Mouse (Mus musculus): ENCODE results near the gene Zfp740. TPM values are rescaled to one million over a fixed set of nuclear protein-coding genes. Genes with fewer than 3 reads are reported as not detected.
"Not testable (repeated sequence)": the region's sequence is repeated elsewhere in the genome, so short reads cannot be mapped to it uniquely, and the experiment has no call there.

Zfp740 gene
- polyA plus RNA-seq, 1 experiment = 71.9 TPM

- no peaks in the 10 kb centered on the region for H3K27me3 ChIP-seq (ENCODE audit: control insufficient read depth, insufficient read depth, low read length)
- H3K4me3 ChIP-seq (ENCODE audit: control insufficient read depth, insufficient read depth, low read length) = no peak overlapping the region
- no peak for DNase-seq
- 88% methylated on average over 10 of the region's 10 CpGs for WGBS
- H3K27ac ChIP-seq (ENCODE audit: control insufficient read depth, insufficient read depth, low read length) = no peak overlapping the region
- TF ChIP-seq POLR2A (IDR thresholded peaks at IDR 0.05; ENCODE audit: control insufficient read depth, extremely low read depth, insufficient read depth, low read length, poor library complexity) (no peak), CTCF (IDR thresholded peaks at IDR 0.05; ENCODE audit: borderline replicate concordance, control insufficient read depth, extremely low read depth, insufficient read depth, low read length, poor library complexity) (no peak)
- peaks cover 9% of the 10 kb centered on the region for H3K4me1 ChIP-seq (replicated peaks; ENCODE audit: control insufficient read depth, insufficient read depth, low read length)
- H3K36me3 ChIP-seq (ENCODE audit: control insufficient read depth, insufficient read depth, low read length) = no peaks in the 10 kb centered on the region
Observed at GRCm38 (mm10) chr15:102222386-102222785, 19.3 kb downstream of the Zfp740 start.

- H3K27ac ChIP-seq (ENCODE audit: control insufficient read depth, insufficient read depth, low read length) = peak overlapping the region; percentile 67
- H3K27me3 ChIP-seq (ENCODE audit: control insufficient read depth, insufficient read depth, low read length) = no peaks in the 10 kb centered on the region
- peak overlapping the region; percentile 43 for H3K4me3 ChIP-seq (ENCODE audit: control insufficient read depth, insufficient read depth, low read length)
- H3K36me3 ChIP-seq (ENCODE audit: control insufficient read depth, insufficient read depth, low read length) = no peaks in the 10 kb centered on the region
- TF ChIP-seq POLR2A (IDR thresholded peaks at IDR 0.05; ENCODE audit: control insufficient read depth, extremely low read depth, insufficient read depth, low read length, poor library complexity) (0 out of 2 replicates have a peak, but pooled peaks have one; percentile 8), CTCF (IDR thresholded peaks at IDR 0.05; ENCODE audit: borderline replicate concordance, control insufficient read depth, extremely low read depth, insufficient read depth, low read length, poor library complexity) (peak; percentile 91)
- DNase-seq = peak; percentile 91
- 13% methylated on average over 42 of the region's 43 CpGs for WGBS
- H3K4me1 ChIP-seq (replicated peaks; ENCODE audit: control insufficient read depth, insufficient read depth, low read length) = peaks cover 9% of the 10 kb centered on the region
Observed at GRCm38 (mm10) chr15:102224186-102224991, 21.3 kb downstream of the Zfp740 start.

DNA sequence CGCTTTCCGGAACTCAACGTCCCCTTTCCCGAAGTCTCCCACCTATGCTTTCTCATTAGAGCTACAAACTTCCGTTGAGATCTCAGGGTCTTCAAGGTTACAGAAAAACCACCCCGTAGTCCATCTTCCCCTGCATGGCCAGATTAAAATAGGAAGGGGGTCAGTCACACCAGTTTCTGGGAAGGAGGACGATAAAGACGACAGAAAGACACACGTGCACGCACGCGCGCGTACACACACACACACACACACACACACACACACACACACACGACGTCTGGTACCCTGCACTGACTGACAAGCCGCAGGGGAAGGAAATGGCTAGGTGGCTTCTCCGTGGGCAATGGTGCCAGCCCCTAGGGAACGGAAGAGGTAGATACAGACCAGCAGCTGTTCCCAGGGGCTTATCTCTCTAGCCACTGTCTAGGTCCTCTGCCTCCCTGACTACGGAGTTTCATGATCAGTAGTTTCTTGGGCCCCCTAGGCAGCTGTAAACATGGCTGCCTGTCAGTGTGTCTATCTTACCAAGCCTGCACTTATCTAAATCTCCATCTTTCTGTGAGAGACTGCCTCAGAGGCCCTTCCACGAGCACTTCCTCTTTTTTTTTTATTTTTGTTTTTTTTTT, 22.1 kb downstream of the Zfp740 start:
- H3K4me3 ChIP-seq (ENCODE audit: control insufficient read depth, insufficient read depth, low read length) = peak overlapping the region; percentile 43
- H3K27me3 ChIP-seq (ENCODE audit: control insufficient read depth, insufficient read depth, low read length) = no peaks in the 10 kb centered on the region
- WGBS = under 1% methylated on average over 21 of the region's 21 CpGs
- TF ChIP-seq POLR2A (IDR thresholded peaks at IDR 0.05; ENCODE audit: control insufficient read depth, extremely low read depth, insufficient read depth, low read length, poor library complexity) (no peak), CTCF (IDR thresholded peaks at IDR 0.05; ENCODE audit: borderline replicate concordance, control insufficient read depth, extremely low read depth, insufficient read depth, low read length, poor library complexity) (no peak)
- no peaks in the 10 kb centered on the region for H3K36me3 ChIP-seq (ENCODE audit: control insufficient read depth, insufficient read depth, low read length)
- DNase-seq = peak; percentile 76
- peak overlapping the region; percentile 68 for H3K27ac ChIP-seq (ENCODE audit: control insufficient read depth, insufficient read depth, low read length)
- H3K4me1 ChIP-seq (replicated peaks; ENCODE audit: control insufficient read depth, insufficient read depth, low read length) = peaks cover 9% of the 10 kb centered on the region

- not testable (repeated sequence) for H3K4me3 ChIP-seq (ENCODE audit: control insufficient read depth, insufficient read depth, low read length); H3K36me3 ChIP-seq (ENCODE audit: control insufficient read depth, insufficient read depth, low read length); H3K27ac ChIP-seq (ENCODE audit: control insufficient read depth, insufficient read depth, low read length); H3K27me3 ChIP-seq (ENCODE audit: control insufficient read depth, insufficient read depth, low read length); DNase-seq
- WGBS = 16% methylated on average over 6 of the region's 6 CpGs
- H3K4me1 ChIP-seq (replicated peaks; ENCODE audit: control insufficient read depth, insufficient read depth, low read length) = peaks cover 12% of the 10 kb centered on the region
Observed at GRCm38 (mm10) chr15:102225619-102226018, 22.6 kb downstream of the Zfp740 start.

DNA sequence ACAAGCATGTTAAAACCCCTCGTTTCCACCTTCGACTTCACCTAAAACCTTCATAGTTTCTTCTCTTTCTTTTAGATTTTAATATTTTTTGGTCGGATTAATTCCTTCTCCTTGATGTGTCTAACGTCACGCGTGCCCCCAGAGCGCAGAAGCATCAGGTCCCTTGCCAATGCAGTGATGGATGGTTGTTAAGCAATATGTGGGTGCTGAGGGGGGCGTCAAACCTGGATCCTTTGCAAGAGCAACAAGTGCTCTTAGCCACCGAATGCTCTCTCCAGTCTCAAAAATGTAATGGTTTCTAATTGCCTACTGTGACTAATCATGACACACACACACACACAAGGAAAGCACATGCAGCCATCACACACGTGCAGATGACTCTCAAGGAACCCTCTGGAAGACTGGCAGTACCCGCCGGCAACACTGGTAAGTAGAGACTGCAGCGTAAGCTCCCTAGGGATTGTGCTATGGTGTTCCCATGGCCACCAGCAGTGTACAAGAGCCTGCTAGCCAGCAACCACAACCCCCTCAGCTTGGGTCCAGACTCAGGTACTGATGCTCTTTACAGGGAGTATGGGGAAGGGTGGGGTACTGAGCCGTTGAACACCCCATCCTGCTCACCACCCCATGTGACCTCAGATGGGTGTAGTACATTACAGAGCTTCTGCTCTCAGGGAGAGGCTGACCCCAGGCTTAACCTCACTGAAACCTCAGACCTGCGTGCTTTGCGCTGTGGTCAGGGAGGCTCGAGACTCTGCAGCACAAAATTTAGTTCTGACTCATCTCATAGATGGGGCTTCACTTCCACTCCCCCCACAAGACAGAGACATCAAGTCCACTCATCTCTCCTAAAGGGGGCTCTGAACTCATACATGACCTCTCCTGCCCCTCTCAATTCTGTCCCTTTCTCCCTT, 27.6 kb downstream of the Zfp740 start:
- WGBS = 61% methylated on average over 17 of the region's 17 CpGs

GRCm38 (mm10) chr15:102231748-102232147, 28.7 kb downstream of the Zfp740 start, which contains the start of gene Itgb7:
Gene Itgb7, minus strand, starts transcription at chr15:102231944.
- WGBS = 3% methylated on average over 6 of the region's 6 CpGs
- H3K27me3 ChIP-seq (ENCODE audit: control insufficient read depth, insufficient read depth, low read length) = no peaks in the 10 kb centered on the region
- H3K36me3 ChIP-seq (ENCODE audit: control insufficient read depth, insufficient read depth, low read length) = no peaks in the 10 kb centered on the region
- H3K4me3 ChIP-seq (ENCODE audit: control insufficient read depth, insufficient read depth, low read length) = peak within 1 kb of the TSS; percentile 37
- H3K27ac ChIP-seq (ENCODE audit: control insufficient read depth, insufficient read depth, low read length) = peak within 1 kb of the TSS; percentile 62
- TF ChIP-seq CTCF (IDR thresholded peaks at IDR 0.05; ENCODE audit: borderline replicate concordance, control insufficient read depth, extremely low read depth, insufficient read depth, low read length, poor library complexity) (no peak), POLR2A (IDR thresholded peaks at IDR 0.05; ENCODE audit: control insufficient read depth, extremely low read depth, insufficient read depth, low read length, poor library complexity) (peak; percentile 44; the same call in 1 of the 2 replicates)
- peaks cover 47% of the 10 kb centered on the region for H3K4me1 ChIP-seq (replicated peaks; ENCODE audit: control insufficient read depth, insufficient read depth, low read length)
- peak; percentile 84 for DNase-seq

More for the DNA sequence above, 27.6 kb downstream of the Zfp740 start:
- Histone ChIP-seq H3K27ac (ENCODE audit: control insufficient read depth, insufficient read depth, low read length) (peak overlapping the region; percentile 62; the same call in 1 of the 2 replicates), H3K27me3 (ENCODE audit: control insufficient read depth, insufficient read depth, low read length) (no peaks in the 10 kb centered on the region), H3K4me3 (ENCODE audit: control insufficient read depth, insufficient read depth, low read length) (peak overlapping the region; percentile 37), H3K36me3 (ENCODE audit: control insufficient read depth, insufficient read depth, low read length) (no peaks in the 10 kb centered on the region), H3K4me1 (replicated peaks; ENCODE audit: control insufficient read depth, insufficient read depth, low read length) (peaks cover 49% of the 10 kb centered on the region)
- no peak for TF ChIP-seq CTCF (IDR thresholded peaks at IDR 0.05; ENCODE audit: borderline replicate concordance, control insufficient read depth, extremely low read depth, insufficient read depth, low read length, poor library complexity)
- no peak for TF ChIP-seq POLR2A (IDR thresholded peaks at IDR 0.05; ENCODE audit: control insufficient read depth, extremely low read depth, insufficient read depth, low read length, poor library complexity)
- DNase-seq = peak; percentile 31

Data from thymus, adult 2 months (tissue).